Mouse (Mus musculus): ENCODE measurements around the gene Inhbb. TPM values are rescaled to one million over a fixed set of nuclear protein-coding genes. Genes with fewer than 3 reads are reported as not detected.

Gene Inhbb
- polyA plus RNA-seq, 1 experiment from 2014 or later: 0.51 TPM

DNA sequence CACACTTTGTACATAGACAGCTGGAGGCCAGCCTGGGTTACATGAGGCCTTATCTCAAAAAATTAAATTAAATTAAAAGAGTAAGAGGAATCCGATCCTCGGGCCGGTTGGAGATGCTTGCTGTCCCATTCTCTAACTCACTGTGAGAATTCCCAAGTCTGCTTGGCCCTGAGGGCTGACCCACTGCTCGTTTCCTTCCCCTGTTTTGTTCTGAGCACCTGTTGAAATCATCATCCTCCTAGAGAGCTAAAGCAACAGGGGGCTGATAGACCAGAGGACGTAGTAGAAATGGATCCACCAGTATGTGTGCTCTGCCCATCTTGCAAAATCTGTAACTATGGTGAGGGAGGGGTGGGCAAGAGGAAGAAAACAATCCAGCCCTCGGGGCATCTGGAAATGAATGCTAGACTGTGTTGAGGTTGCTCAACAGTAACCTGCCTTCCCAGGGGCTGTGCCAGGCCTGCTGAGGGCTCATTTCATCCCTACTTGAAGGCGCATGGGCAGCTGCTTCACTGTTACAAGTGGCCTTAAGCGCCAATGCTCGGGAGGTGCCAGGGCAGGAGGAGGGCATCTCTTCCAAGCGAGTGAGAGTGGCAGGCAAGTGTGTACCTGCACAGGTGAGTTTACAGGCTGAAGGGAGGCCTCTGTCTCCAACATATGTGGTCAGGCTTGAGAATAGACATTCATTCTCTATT lies 28.8 kb upstream of the Inhbb start:
- Histone ChIP-seq H3K4me2 (no peak overlapping the region), H3K4me1 (ENCODE audit: control insufficient read depth, insufficient read depth, low read length) (no peaks in the 10 kb centered on the region), H3K36me3 (ENCODE audit: control insufficient read depth, insufficient read depth, low read length) (no peaks in the 10 kb centered on the region), H3K27ac (ENCODE audit: low read depth, low read length) (no peak overlapping the region), H3K27me3 (ENCODE audit: control insufficient read depth, insufficient read depth, low read length) (no peaks in the 10 kb centered on the region), H3K9me3 (ENCODE audit: control insufficient read depth, low read length) (no peaks in the 10 kb centered on the region), H3K9ac (ENCODE audit: low read length) (no peak overlapping the region), H3K4me3 (ENCODE audit: low read depth, low read length) (no peak overlapping the region)
- WGBS: 84% methylated on average over 10 of the region's 10 CpGs
- no peak for DNase-seq (ENCODE audit: low spot score, missing footprints)
- ATAC-seq (ENCODE audit: low FRiP score): no peak

DNA sequence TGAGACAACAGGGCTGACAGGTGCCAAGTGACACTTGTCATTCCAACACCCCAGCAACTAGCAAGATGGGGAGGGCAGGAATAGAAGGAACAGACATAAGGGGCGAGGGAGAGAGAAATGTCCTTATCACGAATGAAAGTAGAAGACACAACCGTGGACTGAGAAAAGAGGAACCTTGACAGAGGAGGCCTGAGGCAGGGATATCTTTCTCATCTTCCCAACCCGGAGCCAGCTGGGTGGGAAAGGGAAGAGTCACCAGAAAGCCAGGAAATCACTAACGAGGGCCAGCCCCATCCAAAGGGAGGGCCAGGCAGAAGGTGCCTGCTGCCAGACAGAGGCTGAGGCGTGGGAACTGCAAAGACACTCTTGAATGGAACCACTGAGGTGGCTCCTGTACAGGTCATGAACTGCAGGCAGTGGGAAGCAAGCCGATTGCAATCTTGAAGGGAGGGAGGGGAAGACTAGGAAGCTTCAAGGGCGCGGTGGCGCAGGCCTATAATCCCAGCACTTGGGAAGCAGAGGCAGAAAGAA lies 24.8 kb upstream of the Inhbb start:
- no peak for DNase-seq (ENCODE audit: low spot score, missing footprints)

DNA sequence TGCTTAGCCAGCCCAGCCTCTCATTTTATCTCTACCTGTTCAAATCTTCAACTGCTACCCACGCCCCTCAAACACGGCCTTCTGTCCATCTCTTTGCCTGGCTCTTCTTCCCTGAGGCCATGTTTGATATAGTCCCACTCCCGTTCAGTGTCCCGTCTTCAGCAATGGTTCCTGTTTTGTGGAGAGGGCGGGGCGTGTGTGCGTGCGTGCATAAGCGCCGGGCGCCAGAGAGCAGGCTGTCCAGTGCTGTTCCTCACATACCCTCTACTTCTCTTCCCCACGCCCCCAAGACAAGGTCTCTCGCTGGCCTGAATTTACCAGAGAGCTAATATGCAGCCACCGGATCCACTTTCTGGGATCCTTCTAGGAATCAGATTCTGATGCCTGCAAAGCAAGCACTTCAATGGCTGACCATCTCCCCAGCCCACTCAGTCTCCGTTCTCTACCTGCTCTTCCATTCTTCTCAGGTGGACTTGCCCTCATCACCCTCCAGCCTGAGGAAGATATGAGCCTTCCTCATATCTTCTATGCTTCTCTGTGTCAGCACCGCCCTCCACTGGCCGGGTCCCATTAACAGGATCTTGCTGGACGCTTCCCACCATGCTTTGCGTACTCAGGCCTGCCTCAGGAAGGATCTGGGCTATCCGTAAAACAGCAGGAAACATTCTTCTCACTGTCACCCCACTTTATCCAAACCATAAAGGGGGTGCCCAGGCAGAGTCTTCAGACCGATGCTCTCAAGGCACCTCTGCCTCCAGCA lies 21.7 kb upstream of the Inhbb start:
- DNase-seq (ENCODE audit: low spot score, missing footprints) (no peak), ATAC-seq (ENCODE audit: low FRiP score) (no peak)
- 86% methylated on average over 21 of the region's 21 CpGs for WGBS
- Histone ChIP-seq H3K27me3 (ENCODE audit: control insufficient read depth, insufficient read depth, low read length) (no peaks in the 10 kb centered on the region), H3K4me2 (no peak overlapping the region), H3K9ac (ENCODE audit: low read length) (no peak overlapping the region), H3K9me3 (ENCODE audit: control insufficient read depth, low read length) (no peaks in the 10 kb centered on the region), H3K4me1 (ENCODE audit: control insufficient read depth, insufficient read depth, low read length) (no peaks in the 10 kb centered on the region), H3K4me3 (ENCODE audit: low read depth, low read length) (no peak overlapping the region), H3K36me3 (ENCODE audit: control insufficient read depth, insufficient read depth, low read length) (no peaks in the 10 kb centered on the region), H3K27ac (ENCODE audit: low read depth, low read length) (no peak overlapping the region)

More for the DNA sequence above, 24.8 kb upstream of the Inhbb start:
- no peak overlapping the region for H3K4me3 ChIP-seq (ENCODE audit: low read depth, low read length)
- WGBS: 68% methylated on average over 10 of the region's 10 CpGs
- no peaks in the 10 kb centered on the region for H3K36me3 ChIP-seq (ENCODE audit: control insufficient read depth, insufficient read depth, low read length)
- H3K27me3 ChIP-seq (ENCODE audit: control insufficient read depth, insufficient read depth, low read length): no peaks in the 10 kb centered on the region
- no peak overlapping the region for H3K4me2 ChIP-seq
- ATAC-seq (ENCODE audit: low FRiP score): no peak
- no peaks in the 10 kb centered on the region for H3K4me1 ChIP-seq (ENCODE audit: control insufficient read depth, insufficient read depth, low read length)
- H3K9me3 ChIP-seq (ENCODE audit: control insufficient read depth, low read length): no peaks in the 10 kb centered on the region
- no peak overlapping the region for H3K27ac ChIP-seq (ENCODE audit: low read depth, low read length)
- H3K9ac ChIP-seq (ENCODE audit: low read length): no peak overlapping the region

DNA sequence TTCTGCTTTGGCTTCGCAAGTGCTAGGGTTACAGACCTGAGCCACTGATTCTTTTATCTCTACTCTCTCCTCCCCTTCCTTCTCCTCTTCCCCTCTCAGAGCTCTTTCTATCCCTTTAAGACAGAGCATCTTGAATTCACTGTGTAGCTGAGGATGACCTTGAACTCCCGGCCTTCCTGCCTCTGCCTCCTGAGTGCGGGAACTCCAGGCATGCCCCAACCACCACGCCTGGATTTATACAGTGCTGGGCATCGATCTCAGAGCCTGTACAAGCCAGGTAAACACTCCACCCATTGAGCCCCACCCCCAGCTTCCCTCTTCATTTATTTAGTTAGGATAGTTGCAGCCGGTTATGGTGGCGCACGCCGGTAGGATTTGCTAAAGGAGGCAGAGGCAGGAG lies 20.9 kb upstream of the Inhbb start:
- H3K4me2 ChIP-seq: no peak overlapping the region
- no peaks in the 10 kb centered on the region for H3K36me3 ChIP-seq (ENCODE audit: control insufficient read depth, insufficient read depth, low read length)
- no peak overlapping the region for H3K4me3 ChIP-seq (ENCODE audit: low read depth, low read length)
- DNase-seq (ENCODE audit: low spot score, missing footprints) (no peak), ATAC-seq (ENCODE audit: low FRiP score) (no peak)
- no peak overlapping the region for H3K9ac ChIP-seq (ENCODE audit: low read length)
- 88% methylated on average over 9 of the region's 9 CpGs for WGBS
- H3K9me3 ChIP-seq (ENCODE audit: control insufficient read depth, low read length): no peaks in the 10 kb centered on the region
- no peaks in the 10 kb centered on the region for H3K4me1 ChIP-seq (ENCODE audit: control insufficient read depth, insufficient read depth, low read length)
- no peak overlapping the region for H3K27ac ChIP-seq (ENCODE audit: low read depth, low read length)
- no peaks in the 10 kb centered on the region for H3K27me3 ChIP-seq (ENCODE audit: control insufficient read depth, insufficient read depth, low read length)

DNA sequence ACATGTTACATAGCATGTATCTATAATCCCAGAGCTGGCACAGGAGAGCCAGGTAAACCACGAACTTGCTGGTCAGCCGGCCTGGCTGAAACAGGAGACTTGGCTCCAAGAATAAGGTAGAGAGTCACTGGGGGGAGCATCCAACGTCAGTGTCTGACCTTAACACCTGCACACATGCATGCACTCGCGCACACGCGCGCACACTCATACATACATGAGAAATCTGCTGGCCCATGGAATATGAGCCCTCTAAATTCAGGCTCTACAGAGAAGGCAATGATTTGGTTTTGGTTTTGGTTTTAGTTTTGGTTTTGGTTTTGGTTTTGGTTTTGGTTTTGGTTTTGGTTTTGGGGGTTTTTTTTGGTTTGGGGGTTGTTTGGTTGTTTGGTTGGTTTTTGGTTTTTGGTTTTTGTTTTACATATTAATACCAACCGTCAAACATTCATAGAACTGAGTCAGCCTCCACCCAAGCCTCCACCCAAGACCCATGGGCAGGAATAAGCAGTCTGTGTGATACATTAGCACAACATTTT lies 16.1 kb upstream of the Inhbb start:
- H3K9ac ChIP-seq (ENCODE audit: low read length): no peak overlapping the region
- WGBS: 93% methylated on average over 9 of the region's 9 CpGs
- no peaks in the 10 kb centered on the region for H3K9me3 ChIP-seq (ENCODE audit: control insufficient read depth, low read length)
- no peak overlapping the region for H3K27ac ChIP-seq (ENCODE audit: low read depth, low read length)
- DNase-seq (ENCODE audit: low spot score, missing footprints) (no peak), ATAC-seq (ENCODE audit: low FRiP score) (no peak)
- H3K36me3 ChIP-seq (ENCODE audit: control insufficient read depth, insufficient read depth, low read length): no peaks in the 10 kb centered on the region
- H3K4me2 ChIP-seq: no peak overlapping the region
- H3K4me1 ChIP-seq (ENCODE audit: control insufficient read depth, insufficient read depth, low read length): no peaks in the 10 kb centered on the region
- no peak overlapping the region for H3K4me3 ChIP-seq (ENCODE audit: low read depth, low read length)
- H3K27me3 ChIP-seq (ENCODE audit: control insufficient read depth, insufficient read depth, low read length): no peaks in the 10 kb centered on the region

DNA sequence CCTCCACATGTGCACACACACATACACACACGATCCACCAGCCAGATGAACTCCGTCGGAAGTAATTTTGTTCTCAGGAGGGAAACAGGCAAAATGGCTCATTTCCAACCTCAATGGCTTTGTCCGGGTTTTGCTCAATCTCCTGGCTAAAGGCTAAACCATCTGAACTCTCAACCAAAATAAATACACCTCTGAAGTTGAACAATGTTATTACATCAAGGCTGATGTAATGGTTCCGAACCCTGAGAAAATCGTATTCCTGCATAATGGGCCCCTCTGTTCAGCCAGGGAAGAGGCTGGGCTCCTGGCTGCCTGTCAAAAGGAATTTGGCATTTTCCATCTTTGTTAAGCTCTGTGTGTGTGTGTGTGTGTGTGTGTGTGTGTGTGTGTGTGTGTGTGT lies 15.4 kb upstream of the Inhbb start:
- ATAC-seq (ENCODE audit: low FRiP score): no peak
- DNase-seq (ENCODE audit: low spot score, missing footprints): no peak
- no peaks in the 10 kb centered on the region for H3K27me3 ChIP-seq (ENCODE audit: control insufficient read depth, insufficient read depth, low read length)
- no peaks in the 10 kb centered on the region for H3K36me3 ChIP-seq (ENCODE audit: control insufficient read depth, insufficient read depth, low read length)
- no peak overlapping the region for H3K4me2 ChIP-seq
- 81% methylated on average over 6 of the region's 6 CpGs for WGBS
- no peaks in the 10 kb centered on the region for H3K9me3 ChIP-seq (ENCODE audit: control insufficient read depth, low read length)
- no peak overlapping the region for H3K4me3 ChIP-seq (ENCODE audit: low read depth, low read length)
- no peaks in the 10 kb centered on the region for H3K4me1 ChIP-seq (ENCODE audit: control insufficient read depth, insufficient read depth, low read length)
- H3K27ac ChIP-seq (ENCODE audit: low read depth, low read length): no peak overlapping the region
- H3K9ac ChIP-seq (ENCODE audit: low read length): no peak overlapping the region

DNA sequence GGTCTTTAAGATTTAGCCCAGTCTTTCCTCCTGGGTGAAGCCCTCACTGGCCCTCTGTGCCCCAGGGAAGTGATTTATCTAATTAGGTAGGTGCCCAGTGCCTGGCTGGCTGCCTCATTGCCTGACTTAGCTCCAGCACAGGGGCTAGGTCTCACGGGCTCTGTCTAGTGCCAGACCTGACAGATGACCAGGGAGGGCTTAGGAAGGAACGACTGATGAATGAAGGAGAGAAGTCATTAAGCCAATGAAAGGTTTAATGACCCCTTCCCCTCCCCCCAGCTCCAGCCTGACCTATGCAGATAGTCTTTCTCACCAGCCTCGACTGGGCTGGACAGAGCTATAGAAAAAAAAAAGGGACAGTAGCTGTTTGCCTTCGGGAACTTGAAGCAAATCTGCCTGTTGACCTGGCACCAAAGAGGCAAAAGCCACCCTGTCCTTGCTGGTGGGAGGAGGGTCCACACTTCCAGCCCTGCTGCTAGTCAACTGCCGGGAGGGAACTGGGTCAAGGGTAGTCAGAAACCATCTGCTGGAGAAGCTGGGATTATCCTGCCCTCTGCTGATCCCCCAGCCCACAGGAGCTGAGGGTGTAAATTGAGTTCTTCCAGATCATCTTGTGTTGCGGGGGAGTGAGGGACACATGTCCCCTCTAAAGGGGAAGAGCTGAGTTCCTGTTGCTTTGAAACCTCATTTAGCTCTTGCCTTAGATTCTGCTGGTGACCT lies 2.3 kb upstream of the Inhbb start:
- Histone ChIP-seq H3K9ac (ENCODE audit: low read length) (no peak overlapping the region), H3K27ac (ENCODE audit: low read depth, low read length) (no peak overlapping the region), H3K4me2 (no peak overlapping the region), H3K36me3 (ENCODE audit: control insufficient read depth, insufficient read depth, low read length) (no peaks in the 10 kb centered on the region), H3K27me3 (ENCODE audit: control insufficient read depth, insufficient read depth, low read length) (peaks cover 50% of the 10 kb centered on the region), H3K4me1 (ENCODE audit: control insufficient read depth, insufficient read depth, low read length) (peaks cover 18% of the 10 kb centered on the region), H3K4me3 (ENCODE audit: low read depth, low read length) (no peak overlapping the region), H3K9me3 (ENCODE audit: control insufficient read depth, low read length) (no peaks in the 10 kb centered on the region)
- 38% methylated on average over 6 of the region's 6 CpGs for WGBS
- no peak for DNase-seq (ENCODE audit: low spot score, missing footprints)
- ATAC-seq (ENCODE audit: low FRiP score): no peak

DNA sequence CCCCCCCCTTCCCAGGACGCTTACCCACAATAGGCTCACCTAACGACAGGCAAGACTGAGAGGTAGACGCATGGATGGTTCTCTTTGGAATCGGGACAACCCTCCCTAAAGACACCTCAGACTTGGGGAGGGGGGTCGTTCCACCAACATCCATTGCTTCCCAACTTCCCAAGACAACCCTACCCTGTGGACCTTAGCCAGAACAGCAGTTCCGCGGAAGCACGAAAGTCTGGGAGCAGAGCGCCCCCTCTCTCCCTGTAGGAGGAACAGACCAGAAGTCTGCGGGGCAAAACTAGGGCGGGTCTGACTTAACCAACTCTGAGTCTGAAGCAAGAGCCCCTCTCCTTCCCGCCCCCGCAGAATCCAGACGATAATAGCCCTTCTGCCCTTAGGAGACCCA lies 1.5 kb upstream of the Inhbb start:
- no peaks in the 10 kb centered on the region for H3K9me3 ChIP-seq (ENCODE audit: control insufficient read depth, low read length)
- ATAC-seq (ENCODE audit: low FRiP score) (0 out of 2 replicates have a peak, but pooled peaks have one; percentile 15), DNase-seq (ENCODE audit: low spot score, missing footprints) (peak; percentile 89)
- no peaks in the 10 kb centered on the region for H3K36me3 ChIP-seq (ENCODE audit: control insufficient read depth, insufficient read depth, low read length)
- H3K9ac ChIP-seq (ENCODE audit: low read length): no peak overlapping the region
- 4% methylated on average over 14 of the region's 14 CpGs for WGBS
- no peak overlapping the region for H3K4me2 ChIP-seq
- H3K4me1 ChIP-seq (ENCODE audit: control insufficient read depth, insufficient read depth, low read length): peaks cover 25% of the 10 kb centered on the region
- peaks cover 58% of the 10 kb centered on the region for H3K27me3 ChIP-seq (ENCODE audit: control insufficient read depth, insufficient read depth, low read length)
- no peak overlapping the region for H3K27ac ChIP-seq (ENCODE audit: low read depth, low read length)
- no peak overlapping the region for H3K4me3 ChIP-seq (ENCODE audit: low read depth, low read length)
